Mouse (Mus musculus) left cerebral cortex, adult 8-10 months (tissue): ENCODE results near the gene Cnn2. TPM values are rescaled to one million over a fixed set of nuclear protein-coding genes. Genes with fewer than 3 reads are reported as not detected.
"Not testable (repeated sequence)": the region's sequence is repeated elsewhere in the genome, so short reads cannot be mapped to it uniquely, and the experiment has no call there.

ENCODE experiments used
- DNase-seq, 2 experiments: peaks; one replicate each; pipeline ENCODE4 v3.0.0; 2022; ENCODE audit warnings: low spot score in 2 of 2
- total RNA-seq, 4 experiments: library from RNA; stranded (reverse); gene quantifications; 2 replicates each; pipeline ENCODE4 v1.2.4; 2022

Cnn2 gene
- total RNA-seq, result 1 to 10 TPM; 5.4 to 6.7 (median 6.3) TPM

DNA sequence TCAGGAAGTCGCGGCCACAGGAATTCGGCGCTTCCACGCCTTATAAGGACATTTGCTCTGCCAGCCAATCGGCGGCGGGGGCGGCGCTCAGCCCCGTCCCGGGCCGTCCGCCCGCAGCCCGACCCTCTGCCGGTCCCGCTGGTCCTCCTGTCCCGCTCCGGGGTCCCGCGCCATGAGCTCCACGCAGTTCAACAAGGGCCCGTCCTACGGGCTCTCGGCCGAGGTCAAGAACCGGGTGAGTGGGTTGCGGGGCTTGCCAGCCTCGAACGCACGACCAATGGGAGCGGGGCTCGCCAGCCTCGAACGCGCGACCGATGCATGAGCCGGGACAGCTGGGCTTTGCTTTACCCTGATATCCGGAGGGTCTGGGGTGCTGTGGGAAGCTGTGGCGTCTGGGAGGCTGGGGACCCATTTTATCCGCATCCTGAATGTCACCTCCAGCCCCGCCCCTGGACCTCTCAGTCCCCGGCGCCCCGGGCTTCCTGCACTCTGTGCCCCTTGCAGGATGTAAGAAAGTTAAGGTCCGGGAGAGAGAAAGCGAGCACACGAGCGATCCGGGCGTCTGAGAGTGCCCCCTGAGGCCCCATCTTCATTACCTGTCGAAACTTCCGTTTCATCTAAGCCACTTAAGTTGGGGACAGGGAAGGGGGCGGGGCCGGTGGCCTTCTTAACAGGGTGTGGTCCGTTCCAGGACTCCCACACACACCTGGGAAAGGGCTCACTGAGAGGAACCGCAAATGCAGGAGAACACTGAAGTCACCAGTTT is at the start of gene Cnn2:
Gene Cnn2, plus strand, starts transcription at position 79 of the 766 bp plus-strand sequence.
- no peak for DNase-seq

DNA sequence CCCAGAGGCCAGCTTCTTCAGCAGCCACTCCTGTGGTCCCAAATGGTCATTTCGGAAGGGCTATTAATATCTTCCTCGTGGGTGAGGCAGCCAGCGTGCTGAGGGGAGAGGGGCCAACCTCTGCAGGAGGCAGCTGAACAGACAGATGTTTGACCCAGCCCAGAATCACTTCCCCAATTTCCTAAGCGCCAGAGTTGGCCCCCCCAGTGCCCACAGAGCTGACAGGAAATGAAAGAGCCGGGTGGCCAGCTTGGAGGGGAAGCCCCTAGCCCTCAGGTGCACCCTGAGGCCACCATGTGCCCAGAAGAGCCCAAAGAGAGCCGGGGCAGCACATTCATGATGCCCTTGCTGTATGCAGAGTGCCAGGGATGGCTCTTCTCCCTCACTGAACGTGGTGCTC is 47.6 kb upstream of the Cnn2 start:
- no peak for DNase-seq

DNA sequence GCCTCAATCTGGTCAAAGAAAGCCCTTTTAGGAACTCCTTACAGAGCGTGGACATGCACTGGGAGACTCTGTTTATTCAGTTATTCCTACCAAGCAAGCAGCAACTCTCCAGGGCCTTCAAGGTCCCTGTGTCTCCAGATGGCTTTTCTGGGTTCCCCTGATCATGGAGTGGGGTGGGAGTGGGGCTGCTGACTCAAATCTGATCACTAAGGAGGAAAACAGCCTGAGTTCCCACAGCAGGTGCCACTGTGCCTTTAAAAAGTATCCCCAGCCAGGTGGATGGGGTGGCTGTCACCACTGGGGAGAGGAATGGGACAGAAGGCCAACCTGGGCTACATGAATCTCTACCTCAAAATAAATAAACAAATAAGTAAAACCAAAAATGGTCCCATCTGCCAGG is 45.4 kb upstream of the Cnn2 start:
- no peak for DNase-seq

DNA sequence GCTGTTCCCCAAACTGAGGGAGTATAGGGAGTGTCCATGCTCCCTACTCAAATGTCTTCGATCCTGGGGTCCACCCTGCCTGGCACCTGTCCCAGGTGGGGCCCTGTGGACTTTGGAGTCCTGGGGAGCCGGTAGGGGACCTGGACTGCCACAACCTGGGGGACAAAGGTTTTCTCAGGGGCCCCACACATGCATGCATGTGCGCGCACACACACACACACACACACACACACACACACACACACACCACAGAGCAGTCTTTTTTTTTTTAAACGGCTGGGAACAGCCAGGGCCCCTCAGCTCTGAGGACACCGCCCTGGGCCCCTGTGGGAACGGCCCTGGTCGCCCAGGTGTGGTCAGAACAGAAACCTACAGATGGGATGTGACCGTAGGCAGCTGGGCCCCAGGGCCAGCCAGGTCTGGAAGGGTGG is 44.9 kb upstream of the Cnn2 start:
- no peak for DNase-seq

DNA sequence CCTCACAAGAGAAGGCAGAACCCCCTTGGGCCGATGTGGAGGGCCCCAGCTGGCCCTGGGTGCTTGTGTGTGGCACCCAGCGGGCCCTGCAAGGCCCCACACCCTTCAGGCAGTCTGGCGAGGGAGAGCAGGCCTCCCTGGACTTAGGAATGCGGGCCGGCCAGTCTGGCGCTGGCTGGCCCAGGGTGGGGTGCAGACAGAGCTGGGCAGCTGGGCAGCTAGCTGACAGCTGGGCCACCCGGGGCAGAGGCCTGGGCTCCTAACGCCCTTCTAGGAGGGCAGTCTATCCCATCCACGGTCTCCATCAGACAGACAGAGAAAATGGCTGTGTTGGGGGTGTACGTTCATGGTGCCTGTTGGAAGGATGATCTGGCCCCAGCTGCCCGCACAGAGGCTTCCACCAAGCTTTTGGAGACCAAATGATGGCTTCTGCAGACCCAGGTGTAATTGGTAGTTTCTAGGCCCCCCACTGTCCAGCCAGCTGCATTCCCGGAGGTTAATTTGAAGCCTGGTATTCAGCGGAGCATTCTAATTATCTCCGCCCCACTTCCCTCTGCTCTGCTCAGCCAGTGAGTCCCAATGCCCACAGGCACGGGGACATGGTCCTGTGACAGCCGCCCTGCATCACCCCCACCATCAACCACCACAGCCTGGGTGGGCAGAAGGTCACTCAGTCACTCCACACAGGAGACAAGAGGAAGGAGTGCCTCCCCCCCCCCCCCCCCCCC is 42.7 kb upstream of the Cnn2 start:
- DNase-seq, result no peak

DNA sequence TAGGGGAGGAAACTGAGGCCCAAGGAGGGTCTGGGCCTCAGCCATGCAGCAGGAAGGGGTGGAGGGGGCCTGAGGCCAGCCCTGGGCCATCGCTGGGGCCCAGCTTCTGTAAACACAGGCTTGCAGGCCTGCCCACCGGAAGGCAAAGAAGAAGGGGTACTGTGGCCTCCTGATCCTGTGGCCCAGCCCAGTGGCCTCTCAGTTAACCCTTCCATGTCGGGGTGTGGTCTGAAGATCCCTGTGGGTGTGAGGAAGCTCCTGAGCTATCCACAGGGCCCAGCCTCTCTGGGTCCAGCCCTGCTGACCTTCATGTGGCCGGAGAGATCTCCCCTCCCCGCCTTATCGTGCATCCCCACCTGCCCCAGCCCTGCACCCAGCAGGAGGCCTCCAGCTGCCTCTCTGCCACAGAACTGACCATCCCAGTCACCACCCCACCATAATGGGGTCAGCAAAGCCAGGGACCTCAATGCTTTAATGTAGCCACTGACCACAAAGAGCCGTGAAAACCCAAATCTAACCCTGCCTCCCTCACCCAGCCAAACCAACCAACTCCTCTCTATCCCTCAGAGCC is 41.5 kb upstream of the Cnn2 start:
- no peak for DNase-seq

DNA sequence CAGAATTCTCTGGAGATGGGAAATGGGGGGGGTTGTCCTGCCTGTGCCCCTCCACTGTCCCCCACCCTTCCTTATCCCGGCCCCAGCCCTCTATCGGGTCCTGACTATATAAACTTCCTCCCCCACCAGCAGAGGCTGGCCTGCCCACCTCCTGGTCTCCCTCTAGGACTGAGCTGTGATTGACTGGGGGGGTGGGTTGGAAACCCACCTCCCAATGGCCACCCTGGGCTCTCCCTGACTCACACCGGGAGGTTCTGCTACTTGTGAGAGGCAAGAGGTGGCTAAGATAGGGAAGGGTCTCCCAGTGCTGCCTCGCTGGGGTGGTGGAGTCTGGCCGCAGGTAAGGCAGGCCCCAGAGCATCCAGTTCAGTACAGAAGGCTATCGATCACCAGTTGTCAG is 40.9 kb upstream of the Cnn2 start:
- no peak for DNase-seq

DNA sequence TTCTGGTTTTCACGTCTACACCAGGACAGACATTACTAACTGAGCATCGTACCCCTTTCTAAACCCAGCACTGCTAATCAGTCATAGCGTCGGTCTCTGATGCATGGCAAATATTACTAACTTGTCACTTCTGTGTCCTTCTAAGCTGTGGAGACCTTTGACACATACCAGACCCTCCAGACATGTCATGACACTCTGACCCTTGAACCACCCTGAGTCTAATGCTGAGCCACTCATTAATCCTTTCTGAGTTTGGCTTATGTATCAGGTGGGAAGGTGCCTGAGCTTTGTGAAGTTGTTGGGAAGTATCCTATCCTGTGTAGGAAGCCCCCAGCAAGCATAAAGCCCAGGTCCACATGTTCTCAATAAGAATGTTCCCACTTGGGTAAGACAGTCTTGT is 38.5 kb upstream of the Cnn2 start:
- DNase-seq, result no peak

DNA sequence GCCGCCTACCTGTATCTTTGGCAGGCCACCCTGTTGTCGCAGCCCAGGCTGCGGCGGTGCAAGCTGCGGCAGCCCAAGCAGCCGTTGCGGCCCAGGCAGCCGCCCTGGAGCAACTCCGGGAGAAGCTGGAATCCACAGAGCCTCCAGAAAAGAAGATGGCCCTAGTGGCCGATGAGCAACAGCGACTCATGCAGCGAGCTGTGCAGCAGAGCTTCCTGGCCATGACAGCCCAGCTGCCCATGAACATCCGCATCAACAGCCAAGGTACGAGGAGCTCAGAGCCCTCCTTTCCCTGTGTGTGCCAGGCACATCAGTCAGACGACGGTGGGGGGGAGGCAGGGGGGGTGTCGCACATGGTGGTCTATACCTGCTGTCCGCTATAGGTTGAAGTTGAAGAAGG is 37.7 kb upstream of the Cnn2 start:
- no peak for DNase-seq

DNA sequence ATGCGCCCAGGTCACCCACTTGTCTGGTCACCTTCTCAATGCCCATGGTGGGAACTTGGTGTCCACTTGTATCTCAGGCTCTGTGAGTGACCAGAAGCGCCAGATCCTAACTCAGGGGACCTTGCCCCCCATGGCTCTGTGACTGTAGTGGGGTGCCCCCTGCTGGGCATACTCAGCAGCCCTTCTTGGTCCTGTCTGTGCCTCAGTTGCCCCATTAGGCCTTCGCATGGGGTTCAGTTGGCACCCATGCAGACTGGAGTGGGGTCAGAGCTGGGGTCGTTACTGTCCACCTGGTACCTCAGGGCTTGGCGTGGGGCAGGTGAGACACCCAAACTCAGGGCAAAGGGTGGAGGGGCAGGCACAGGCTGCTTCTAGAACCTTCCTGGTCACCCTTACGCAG is 34.4 kb upstream of the Cnn2 start:
- no peak for DNase-seq

DNA sequence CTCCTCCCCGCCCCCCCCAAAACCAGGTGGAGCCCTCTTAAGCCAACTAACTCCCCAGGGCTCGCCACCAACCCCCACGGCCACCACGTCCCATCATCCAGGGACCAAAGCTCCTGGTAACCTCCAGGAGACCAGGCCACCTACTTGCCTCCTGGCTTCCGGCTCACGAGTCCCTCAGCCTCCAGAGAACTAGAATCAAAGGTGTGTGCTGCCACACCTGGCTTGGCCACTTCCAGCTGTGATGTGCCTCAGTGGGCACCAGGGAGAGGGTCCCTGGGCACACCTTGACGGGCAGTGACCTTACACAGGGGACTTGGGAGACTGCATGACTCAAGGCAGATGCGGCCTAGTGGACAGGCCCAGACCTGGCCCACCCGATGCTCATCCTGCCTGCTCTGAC is 32.7 kb upstream of the Cnn2 start:
- DNase-seq, result no peak

DNA sequence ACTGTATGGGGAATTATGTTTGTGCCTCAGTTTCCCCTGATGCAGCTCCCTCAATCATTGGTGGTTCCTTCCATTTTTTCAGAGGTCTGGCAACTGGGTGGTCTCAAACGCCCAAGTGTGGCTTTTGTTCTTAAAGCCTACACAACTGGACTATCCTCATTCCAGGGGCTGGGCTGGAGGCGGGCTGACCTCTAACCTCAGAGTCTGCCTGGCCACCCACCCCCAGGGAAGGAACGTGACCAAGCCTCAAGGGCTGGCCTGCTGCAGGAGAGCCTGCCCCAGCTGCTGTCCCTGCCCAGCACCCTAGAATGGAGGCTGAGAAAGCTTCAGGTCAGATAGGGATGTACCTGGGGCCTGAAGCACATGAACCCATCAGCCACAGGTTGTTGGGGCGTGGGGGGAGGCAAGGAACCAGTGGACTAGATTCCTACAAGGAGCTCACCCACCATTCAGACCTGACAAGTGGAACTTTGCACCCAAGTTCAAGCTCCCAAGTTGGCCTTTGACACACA is 31.7 kb upstream of the Cnn2 start:
- DNase-seq, result no peak

DNA sequence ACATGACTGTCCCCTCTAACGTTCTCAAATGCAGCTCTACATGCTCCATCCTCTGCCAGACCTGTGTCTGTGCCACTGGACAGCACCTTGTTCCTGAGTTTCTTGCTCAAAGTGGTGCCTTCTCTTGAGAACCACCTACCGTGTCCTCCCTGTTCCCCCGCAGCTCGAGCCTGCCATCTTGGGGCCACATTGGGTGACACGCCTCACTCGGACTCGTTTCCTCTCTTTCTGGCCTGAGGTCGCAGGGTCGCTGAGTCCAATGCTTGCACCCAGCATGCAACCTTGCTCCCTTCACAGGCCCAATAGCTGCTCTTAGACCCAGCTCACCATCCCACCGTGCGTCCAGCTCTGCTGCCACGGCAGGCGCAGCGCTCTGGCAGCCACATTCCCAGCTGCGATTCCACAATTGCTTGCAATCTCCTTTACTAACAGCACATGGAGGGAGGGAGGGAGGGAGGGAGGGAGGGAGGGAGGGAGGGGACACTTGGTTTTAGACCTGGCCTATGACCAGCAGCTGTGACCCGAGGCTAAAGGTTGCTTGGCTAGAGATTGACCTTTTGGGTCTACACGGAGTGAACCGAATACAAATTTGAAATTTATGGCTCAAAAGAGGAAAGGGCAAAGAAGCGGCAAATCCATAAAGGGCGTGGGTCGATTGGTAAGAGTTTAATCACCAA is 30.1 kb upstream of the Cnn2 start:
- peak in 1 of 2 experiments; percentile 70 for DNase-seq

DNA sequence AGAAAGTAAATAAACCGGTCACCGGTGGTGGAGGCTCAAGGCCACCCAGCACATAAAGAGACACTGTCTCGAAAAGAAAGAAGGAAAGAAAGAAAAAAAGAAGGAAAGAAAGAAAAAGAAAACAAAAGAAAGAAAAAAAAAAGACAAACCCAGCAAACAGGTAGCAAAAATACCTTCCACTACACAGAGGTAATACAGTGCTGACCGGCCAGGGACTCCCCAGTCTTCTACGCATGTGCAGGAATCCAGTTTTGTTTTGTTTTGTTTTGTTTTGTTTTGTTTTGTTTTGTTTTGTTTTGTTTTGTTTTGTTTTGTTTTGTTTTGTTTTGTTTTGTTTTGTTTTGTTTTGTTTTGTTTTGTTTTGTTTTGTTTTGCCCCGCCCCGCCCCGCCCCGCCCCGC is 29.0 kb upstream of the Cnn2 start:
- DNase-seq, result not testable (repeated sequence)

DNA sequence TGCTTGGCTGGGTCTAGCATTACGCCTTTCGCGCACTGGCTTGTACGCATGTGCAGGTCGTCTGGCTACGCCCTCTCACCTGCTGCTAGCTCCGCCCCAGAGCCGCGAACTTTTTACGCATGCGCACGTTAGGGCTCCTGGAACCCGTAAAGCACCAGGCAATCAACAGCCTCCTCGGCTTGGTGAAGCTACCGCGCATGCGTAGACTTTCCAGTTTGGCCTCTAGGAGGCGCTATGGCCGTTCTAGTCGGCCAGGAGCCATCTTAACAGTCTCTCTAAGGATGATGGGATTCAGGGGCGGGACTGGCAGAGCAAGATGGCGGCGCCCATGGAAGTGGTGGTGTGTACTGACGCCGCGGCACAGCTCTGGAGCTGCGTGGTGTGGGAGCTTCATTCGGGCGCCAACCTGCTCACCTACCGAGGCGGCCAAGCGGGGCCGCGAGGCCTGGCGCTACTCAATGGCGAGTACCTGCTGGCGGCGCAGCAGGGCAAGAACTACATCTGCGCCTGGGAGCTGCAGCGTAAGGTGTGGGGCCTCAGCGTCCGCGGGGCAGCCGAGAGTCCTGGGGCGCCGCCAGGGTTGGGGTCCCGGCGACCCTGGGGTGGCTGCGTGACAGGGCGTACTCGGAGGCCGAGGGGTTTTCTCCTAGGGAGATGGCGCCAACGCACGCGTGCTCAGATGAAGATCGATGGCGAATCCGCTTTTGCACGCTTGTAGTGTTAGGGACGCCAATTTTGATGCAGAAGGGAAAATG is 28.4 kb upstream of the Cnn2 start, which contains the start of gene Wdr18:
Gene Wdr18, plus strand, starts transcription at position 306 of the 755 bp plus-strand sequence.
- DNase-seq, result peak; percentile 99

DNA sequence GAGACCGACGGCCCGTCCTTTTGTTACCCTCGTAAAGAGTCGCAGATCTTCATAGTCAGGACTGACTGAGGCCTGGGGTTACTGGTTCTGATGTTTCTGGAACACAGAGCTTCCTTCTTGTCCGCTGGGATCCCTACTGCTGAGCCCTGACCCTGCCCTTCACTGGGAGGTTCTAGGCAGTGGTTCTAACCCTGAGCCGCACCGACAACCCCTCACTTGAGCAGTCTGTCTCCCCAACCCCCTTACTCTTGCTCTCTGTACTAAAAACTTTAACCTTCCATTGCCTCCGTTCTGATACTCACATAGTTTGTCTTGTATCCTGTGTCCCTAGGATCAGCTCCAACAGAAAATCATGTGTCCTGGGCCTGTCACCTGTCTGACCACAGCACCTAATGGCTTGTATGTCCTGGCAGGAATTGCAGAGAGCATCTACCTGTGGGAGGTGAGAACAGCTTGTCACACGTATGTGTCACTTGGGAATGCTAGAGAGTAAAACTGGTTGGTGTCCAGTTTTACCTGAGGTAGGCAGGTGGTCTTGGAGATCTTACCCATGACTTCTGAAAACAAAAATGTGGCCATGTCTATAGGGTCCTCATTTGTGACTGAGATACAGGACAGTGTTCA is 27.6 kb upstream of the Cnn2 start:
- DNase-seq, result no peak

DNA sequence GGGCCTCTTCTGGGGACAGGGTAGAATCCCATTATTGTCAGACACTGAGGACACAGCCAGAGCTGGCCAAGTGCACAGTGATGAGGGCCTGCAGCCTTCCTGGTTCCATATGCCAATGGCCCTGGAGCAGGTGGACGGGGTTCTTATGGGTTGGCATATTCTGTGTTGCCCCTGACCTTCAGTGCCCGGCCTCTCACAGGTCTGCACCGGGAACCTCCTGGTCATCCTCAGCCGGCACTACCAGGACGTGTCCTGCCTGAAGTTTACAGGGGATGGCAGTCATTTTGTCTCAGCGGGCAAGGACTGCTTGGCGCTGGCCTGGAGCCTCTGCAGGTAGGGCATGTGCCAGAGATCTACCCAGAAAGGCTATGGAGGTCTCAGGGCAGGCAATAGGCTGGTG is 23.7 kb upstream of the Cnn2 start:
- no peak for DNase-seq

DNA sequence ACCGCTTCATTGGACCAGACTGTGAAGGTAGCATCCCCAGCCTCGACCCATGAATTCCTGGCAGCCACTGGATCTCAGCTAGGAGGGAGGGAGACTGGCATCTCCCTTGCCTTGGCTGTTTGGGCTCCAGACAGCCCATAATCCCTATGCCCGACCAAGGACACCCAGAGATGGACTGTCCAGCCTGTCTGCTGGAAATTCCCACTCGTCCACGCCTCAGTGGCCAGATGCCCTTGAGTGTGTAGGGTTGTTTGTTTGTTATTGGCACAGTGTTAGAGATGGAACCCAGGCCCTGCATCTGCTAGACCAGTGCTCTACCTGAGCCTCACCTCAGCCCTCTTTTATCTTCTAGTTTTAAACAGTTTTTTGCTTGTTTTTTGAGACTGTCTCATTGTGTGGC is 23.1 kb upstream of the Cnn2 start:
- no peak for DNase-seq

DNA sequence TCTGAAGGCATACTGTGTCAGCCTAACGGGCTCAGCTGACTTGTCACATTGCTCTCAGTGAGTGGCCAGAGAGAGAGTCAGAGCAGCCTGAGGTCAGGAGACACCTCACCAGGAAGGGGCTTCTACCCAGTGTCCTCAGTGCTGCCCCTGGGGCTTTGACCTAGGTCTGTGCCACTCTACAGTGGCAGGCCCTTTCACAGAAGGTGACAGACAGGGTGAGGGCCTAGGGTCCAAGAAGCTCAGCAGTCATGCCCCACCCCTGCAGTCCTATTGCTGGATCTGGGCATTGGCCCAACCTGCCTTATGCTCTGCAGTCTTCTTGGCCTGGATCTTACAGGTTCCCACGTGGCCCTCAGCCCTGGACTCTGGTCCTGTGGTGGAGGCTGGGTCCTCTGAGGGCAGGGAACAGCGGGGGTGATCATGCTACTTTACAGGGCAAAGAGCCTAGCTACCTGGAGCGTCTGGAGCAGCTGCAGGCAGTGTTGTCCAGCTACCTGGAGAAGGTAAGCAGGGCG is 21.4 kb upstream of the Cnn2 start:
- no peak for DNase-seq

DNA sequence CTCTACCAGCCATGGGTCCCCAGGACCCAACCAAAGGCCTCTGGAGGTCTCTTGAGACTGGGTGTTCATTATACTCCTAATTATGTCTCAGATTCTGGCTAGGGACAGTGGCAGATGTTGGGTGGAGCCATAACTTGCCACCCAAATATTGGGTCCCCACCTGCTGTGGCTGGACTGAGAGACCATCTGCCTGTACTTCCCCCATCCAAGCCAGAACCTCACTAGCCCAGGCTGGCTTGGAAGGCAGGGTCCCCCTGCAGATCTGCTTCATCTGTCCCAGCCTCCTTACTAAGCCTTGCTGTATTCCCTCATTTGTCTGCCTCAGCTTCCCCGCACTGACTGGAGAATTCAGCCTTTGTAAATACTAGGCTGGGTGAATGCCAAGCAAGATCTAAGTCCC is 20.2 kb upstream of the Cnn2 start:
- no peak for DNase-seq
